Mouse (Mus musculus) embryonic facial prominence, embryonic 14.5 days (tissue): ENCODE data around the gene Golga3. TPM values are rescaled to one million over a fixed set of nuclear protein-coding genes. Genes with fewer than 3 reads are reported as not detected.
A peak's percentile ranks its signal among the peaks of the same experiment; 100 is the strongest.

Source experiments
- ATAC-seq: fragments of 200-750 bp; cut with Nextera tagmentation; 2 replicates; pipeline ENCODE4 v1.8.0; 2017; ENCODE audit warnings: low read depth, moderate number of reproducible peaks, moderate TSS enrichment
- DNase-seq: peaks from one replicate; pipeline ENCODE4 v3.0.0-alpha.2; 2015; ENCODE audit warnings: low spot score
- H3K27ac ChIP-seq: fragments of 300-500 bp; sonication (generic); replicated peaks from 2 replicates; pipeline ENCODE4 v1.5.1; 2014; ENCODE audit warnings: low read depth, mild to moderate bottlenecking, low read length, moderate library complexity
- H3K27me3 ChIP-seq: fragments of 300-500 bp; sonication (generic); replicated peaks from 2 replicates; pipeline ENCODE4 v1.6.1; 2014; ENCODE audit warnings: low read length; ENCODE audit not compliant: control insufficient read depth, insufficient read depth
- H3K36me3 ChIP-seq: fragments of 300-500 bp; sonication (generic); 2 replicates; pipeline ENCODE4 v1.6.1; 2014; ENCODE audit warnings: low read length, mixed read lengths; ENCODE audit not compliant: control insufficient read depth, insufficient read depth
- H3K4me1 ChIP-seq: fragments of 300-500 bp; sonication (generic); 2 replicates; pipeline ENCODE4 v1.6.1; 2014; ENCODE audit warnings: antibody characterized with exemption, low read length; ENCODE audit not compliant: control insufficient read depth, insufficient read depth
- H3K4me2 ChIP-seq: fragments of 300-500 bp; sonication (generic); 2 replicates; pipeline ENCODE4 v1.6.1; 2014; ENCODE audit warnings: low read depth, mild to moderate bottlenecking, low read length, moderate library complexity, mixed read lengths
- H3K4me3 ChIP-seq: fragments of 300-500 bp; sonication (generic); 2 replicates; pipeline ENCODE4 v1.5.1; 2014; ENCODE audit warnings: low read depth, mild to moderate bottlenecking, low read length
- H3K9ac ChIP-seq: fragments of 300-500 bp; sonication (generic); 2 replicates; pipeline ENCODE4 v1.6.1; 2014; ENCODE audit warnings: low read depth, mild to moderate bottlenecking, low read length, moderate library complexity, mixed read lengths
- H3K9me3 ChIP-seq: fragments of 300-500 bp; sonication (generic); 2 replicates; pipeline ENCODE4 v1.6.1; 2016; ENCODE audit warnings: low read length; ENCODE audit not compliant: control insufficient read depth
- WGBS: fragments of 180-500 bp; shearing (Covaris S2); extraction: QIAGEN DNeasy Blood & Tissue Kit; methylation state at CpG from one replicate; pipeline ENCODE4 v1.1.7; 2014; 5-methylcytosine and 5-hydroxymethylcytosine counted together
- polyA plus RNA-seq: library from polyadenylated mRNA; unstranded; fragments of >200 nt; fragmentation: Nextera tagmentation; extraction: Ambion mirVana; gene quantifications from 2 replicates; pipeline ENCODE4 v1.2.1, GENCODE M21; 2014

The Golga3 gene
- polyA plus RNA-seq, 1 experiment from 2014 or later, result 31.5 TPM

DNA sequence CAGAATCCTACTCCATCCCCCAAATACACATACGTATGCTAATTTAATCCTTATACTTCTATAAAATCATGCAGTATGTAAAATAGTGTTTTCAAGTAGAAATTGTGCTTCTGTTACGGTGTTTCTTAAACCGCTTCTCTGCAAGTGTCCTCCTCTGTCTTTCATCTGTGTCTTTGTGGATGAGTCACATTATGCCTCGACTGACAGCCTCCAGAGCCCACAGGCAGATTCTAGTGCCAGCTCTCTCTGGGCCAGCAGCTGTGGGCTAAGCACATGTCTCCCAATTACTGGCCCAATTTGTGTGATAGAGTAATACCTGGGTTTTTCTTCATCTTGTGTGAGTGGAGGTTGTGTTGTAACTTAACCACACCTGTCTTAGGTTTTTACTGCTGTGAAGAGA, 7.1 kb upstream of the Golga3 start:
- peaks cover 78% of the 10 kb centered on the region for H3K36me3 ChIP-seq
- no peak overlapping the region for H3K4me2 ChIP-seq
- no peak overlapping the region for H3K9ac ChIP-seq
- H3K4me3 ChIP-seq, result no peak overlapping the region
- 92% methylated on average over 4 of the region's 4 CpGs for WGBS
- DNase-seq (no peak), ATAC-seq (no peak)
- no peaks in the 10 kb centered on the region for H3K27me3 ChIP-seq
- no peak overlapping the region for H3K27ac ChIP-seq
- no peaks in the 10 kb centered on the region for H3K9me3 ChIP-seq
- no peaks in the 10 kb centered on the region for H3K4me1 ChIP-seq

DNA sequence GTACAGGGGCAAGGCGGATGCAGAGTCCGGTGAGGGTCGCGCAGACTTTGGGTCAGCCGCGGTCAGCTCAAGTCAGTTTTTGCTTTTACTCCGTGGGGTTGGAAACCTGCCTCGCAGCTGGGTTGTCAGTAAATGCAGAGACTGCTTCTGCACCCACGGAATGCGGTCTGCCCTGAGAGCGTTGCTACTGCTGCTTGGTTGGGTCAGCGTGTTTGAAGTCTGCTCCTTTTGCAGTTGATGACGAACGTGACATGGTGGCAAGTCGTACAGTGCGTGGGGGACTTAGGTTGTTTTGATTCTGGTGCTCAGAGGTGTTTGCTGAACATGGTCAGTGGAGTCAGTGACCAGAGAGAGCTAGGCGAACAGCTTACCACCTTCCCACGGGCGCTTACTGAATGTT, 520 bp downstream of the Golga3 start:
- Histone ChIP-seq H3K9ac (peak overlapping the region; percentile 91), H3K4me1 (peaks cover 7% of the 10 kb centered on the region), H3K36me3 (peaks cover 11% of the 10 kb centered on the region), H3K27me3 (no peaks in the 10 kb centered on the region), H3K9me3 (no peaks in the 10 kb centered on the region), H3K27ac (peak overlapping the region; percentile 81), H3K4me3 (peak overlapping the region; percentile 88), H3K4me2 (peak overlapping the region; percentile 73)
- DNase-seq (peak; percentile 9), ATAC-seq (0 out of 2 replicates have a peak, but pooled peaks have one; percentile 13)
- WGBS, result 2% methylated on average over 19 of the region's 19 CpGs

DNA sequence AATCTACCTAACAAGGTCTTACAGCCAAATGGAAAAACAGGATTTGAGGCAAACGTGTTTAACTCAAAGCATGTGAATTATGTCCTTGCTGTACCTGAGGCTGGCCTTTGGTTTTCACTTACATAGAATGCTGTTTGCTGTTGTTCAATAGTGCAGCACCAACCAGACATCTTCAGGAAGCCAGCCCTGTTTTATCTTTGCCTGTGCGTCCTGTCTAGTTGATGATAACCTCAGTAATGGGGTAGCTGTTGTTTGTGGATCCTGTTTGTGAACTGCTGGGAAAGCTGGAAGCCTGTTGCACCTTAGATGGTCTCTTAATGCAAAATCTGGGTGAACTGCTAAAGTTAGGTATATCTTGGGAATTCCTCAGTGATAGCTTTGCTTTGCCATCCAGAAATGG, 2.1 kb downstream of the Golga3 start:
- no peak for DNase-seq
- Histone ChIP-seq H3K27ac (no peak overlapping the region), H3K4me2 (no peak overlapping the region), H3K9me3 (no peaks in the 10 kb centered on the region), H3K36me3 (peaks cover 19% of the 10 kb centered on the region), H3K9ac (0 out of 2 replicates have a peak overlapping the region, but pooled peaks have one; percentile 11), H3K4me3 (no peak overlapping the region), H3K4me1 (peaks cover 7% of the 10 kb centered on the region), H3K27me3 (no peaks in the 10 kb centered on the region)
- ATAC-seq, result no peak
- 83% methylated on average over 2 of the region's 2 CpGs for WGBS

DNA sequence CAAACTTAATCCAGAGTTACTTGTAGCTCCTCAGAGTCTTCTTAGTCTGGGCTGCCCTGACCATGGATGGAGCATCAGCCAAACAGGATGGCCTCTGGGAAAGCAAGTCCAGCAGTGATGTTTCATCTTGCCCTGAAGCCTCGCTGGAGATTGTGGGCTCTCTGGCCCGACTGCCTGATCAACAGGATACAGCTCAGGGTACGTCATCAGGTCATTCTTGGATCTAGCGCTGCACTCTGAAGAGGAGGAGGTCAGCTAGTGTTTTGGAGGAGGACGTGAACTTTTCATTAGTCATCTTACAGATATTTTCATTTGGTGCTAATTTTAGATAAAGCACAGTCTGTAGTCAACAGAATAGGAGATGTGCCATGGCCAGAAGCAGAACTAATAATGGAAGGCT, 5.2 kb downstream of the Golga3 start:
- H3K4me2 ChIP-seq, result no peak overlapping the region
- H3K9ac ChIP-seq, result no peak overlapping the region
- no peak overlapping the region for H3K27ac ChIP-seq
- H3K4me3 ChIP-seq, result no peak overlapping the region
- DNase-seq (no peak), ATAC-seq (no peak)
- H3K4me1 ChIP-seq, result peaks cover 7% of the 10 kb centered on the region
- H3K27me3 ChIP-seq, result no peaks in the 10 kb centered on the region
- peaks cover 48% of the 10 kb centered on the region for H3K36me3 ChIP-seq
- 94% methylated on average over 5 of the region's 5 CpGs for WGBS
- no peaks in the 10 kb centered on the region for H3K9me3 ChIP-seq

DNA sequence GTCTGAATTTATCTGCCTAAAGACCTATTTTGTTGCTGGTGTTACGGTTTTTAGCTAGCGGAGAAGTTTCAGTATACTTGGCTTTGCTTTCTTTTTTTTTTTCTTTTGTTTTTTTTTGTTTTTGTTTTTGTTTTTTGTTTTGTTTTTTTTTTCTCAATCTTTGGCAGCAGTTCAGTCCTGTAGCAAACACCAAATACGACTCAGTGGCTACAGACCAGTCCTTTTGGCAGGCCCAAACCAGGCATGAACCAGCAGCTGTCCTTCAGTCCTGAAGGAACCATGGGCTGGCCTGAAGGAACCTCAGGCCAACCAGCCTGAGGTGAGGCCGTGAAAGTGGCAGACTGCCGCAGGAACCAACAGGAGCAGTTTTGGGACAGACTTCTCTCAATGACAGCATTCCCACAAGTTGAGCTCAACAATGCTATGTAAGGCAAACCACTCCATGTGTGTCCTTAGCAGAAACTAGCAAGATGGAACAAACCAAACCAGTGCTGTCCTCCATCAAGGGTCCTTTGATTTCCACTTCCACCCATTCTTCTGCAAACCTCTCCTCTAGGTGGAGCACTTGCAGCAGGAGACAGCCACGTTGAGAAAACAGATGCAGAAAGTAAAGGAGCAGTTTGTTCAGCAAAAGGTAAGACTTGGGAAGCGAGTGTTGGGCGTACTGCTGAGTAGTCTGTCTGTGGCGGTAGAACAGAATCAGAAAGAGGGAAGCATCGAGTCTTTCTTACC, 26.8 kb downstream of the Golga3 start:
- Histone ChIP-seq H3K36me3 (peaks cover 86% of the 10 kb centered on the region), H3K9ac (no peak overlapping the region), H3K27ac (no peak overlapping the region), H3K4me3 (no peak overlapping the region), H3K9me3 (no peaks in the 10 kb centered on the region), H3K4me1 (no peaks in the 10 kb centered on the region), H3K4me2 (no peak overlapping the region), H3K27me3 (no peaks in the 10 kb centered on the region)
- ATAC-seq (no peak), DNase-seq (no peak)
- 86% methylated on average over 10 of the region's 10 CpGs for WGBS

DNA sequence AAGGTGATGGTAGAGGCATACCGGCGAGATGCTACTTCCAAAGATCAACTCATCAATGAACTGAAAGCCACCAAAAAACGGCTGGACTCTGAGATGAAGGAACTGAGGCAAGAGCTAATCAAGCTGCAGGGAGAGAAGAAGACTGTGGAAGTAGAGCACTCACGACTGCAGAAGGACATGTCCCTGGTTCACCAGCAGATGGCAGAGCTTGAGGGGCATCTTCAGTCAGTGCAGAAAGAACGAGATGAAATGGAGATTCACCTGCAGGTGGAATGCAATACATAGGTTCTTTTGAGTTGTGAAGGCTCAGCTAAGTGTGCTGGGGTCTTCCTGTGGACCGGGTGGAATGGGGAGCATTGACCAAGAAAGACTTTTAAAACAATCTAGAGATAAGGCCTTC, 28.3 kb downstream of the Golga3 start:
- H3K4me3 ChIP-seq, result no peak overlapping the region
- no peaks in the 10 kb centered on the region for H3K4me1 ChIP-seq
- 85% methylated on average over 6 of the region's 6 CpGs for WGBS
- ATAC-seq, result no peak
- H3K9me3 ChIP-seq, result no peaks in the 10 kb centered on the region
- no peak overlapping the region for H3K27ac ChIP-seq
- H3K4me2 ChIP-seq, result no peak overlapping the region
- peaks cover 96% of the 10 kb centered on the region for H3K36me3 ChIP-seq
- H3K27me3 ChIP-seq, result no peaks in the 10 kb centered on the region
- H3K9ac ChIP-seq, result no peak overlapping the region
- DNase-seq, result no peak

DNA sequence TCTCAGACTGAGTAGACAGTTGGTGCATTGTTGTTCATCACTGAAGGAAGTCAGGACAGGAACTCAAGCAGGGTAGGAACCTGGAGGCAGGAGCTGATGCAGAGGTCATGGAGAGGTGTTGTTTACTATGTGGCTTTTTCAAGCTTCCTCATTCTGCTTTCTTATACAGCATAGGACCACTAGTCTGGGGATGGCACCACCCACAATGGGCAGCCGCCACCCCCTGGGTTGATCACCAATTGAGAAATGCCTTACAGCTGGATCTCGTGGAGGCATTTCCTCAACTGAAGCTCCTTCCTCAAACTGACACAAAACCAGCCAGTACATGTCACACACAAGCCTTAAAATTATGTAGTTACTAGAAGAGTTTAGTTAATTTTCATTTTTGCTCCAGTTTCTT, 34.8 kb downstream of the Golga3 start:
- 75% methylated on average over 2 of the region's 2 CpGs for WGBS
- ATAC-seq (no peak), DNase-seq (no peak)
- H3K9me3 ChIP-seq, result no peaks in the 10 kb centered on the region
- no peak overlapping the region for H3K4me2 ChIP-seq
- H3K27me3 ChIP-seq, result no peaks in the 10 kb centered on the region
- H3K9ac ChIP-seq, result no peak overlapping the region
- H3K4me1 ChIP-seq, result no peaks in the 10 kb centered on the region
- peaks cover 96% of the 10 kb centered on the region for H3K36me3 ChIP-seq
- no peak overlapping the region for H3K4me3 ChIP-seq
- H3K27ac ChIP-seq, result no peak overlapping the region

DNA sequence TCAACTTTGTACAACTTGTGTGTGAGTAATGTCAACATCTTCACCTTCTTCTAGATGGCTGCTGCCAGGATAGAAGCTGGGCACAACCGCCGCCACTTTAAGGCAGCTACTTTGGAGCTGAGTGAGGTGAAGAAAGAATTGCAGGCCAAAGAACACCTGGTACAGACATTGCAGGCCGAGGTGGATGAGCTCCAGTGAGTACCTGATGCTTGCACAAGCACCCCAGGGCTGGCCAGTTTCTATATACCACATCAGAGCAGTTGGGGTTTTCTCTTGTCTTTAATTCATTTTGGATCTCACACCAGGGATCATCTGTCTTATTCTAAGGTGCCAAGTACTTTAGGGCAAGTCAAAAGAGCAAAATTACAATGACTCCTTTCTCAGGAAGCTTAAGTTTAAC, 40.3 kb downstream of the Golga3 start:
- no peaks in the 10 kb centered on the region for H3K4me1 ChIP-seq
- no peak overlapping the region for H3K27ac ChIP-seq
- DNase-seq (no peak), ATAC-seq (no peak)
- WGBS, result 96% methylated on average over 3 of the region's 3 CpGs
- H3K9me3 ChIP-seq, result no peaks in the 10 kb centered on the region
- no peak overlapping the region for H3K9ac ChIP-seq
- H3K36me3 ChIP-seq, result peaks cover 97% of the 10 kb centered on the region
- H3K4me3 ChIP-seq, result no peak overlapping the region
- H3K4me2 ChIP-seq, result no peak overlapping the region
- H3K27me3 ChIP-seq, result no peaks in the 10 kb centered on the region

DNA sequence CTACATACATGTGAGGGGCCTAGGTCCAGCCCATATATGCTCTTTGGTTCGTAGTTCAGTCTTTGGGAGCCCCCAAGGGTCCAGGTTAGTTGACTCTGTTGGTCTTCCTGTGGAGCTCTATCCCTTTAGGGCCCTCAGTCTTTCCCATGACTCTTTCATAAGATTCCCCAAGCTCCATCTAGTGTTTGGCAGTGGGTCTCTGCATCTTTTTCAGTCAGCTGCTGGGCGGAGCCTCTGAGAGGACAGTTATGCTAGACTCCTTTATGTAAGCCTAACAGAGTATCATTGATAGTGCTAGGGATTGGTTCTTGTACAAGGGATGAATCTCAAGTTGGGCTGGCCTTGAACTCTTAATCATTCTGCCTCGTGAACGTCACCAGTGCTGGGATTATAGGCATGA, 43.8 kb downstream of the Golga3 start:
- no peaks in the 10 kb centered on the region for H3K27me3 ChIP-seq
- no peak for ATAC-seq
- H3K4me3 ChIP-seq, result no peak overlapping the region
- H3K9me3 ChIP-seq, result no peaks in the 10 kb centered on the region
- H3K4me2 ChIP-seq, result no peak overlapping the region
- no peaks in the 10 kb centered on the region for H3K4me1 ChIP-seq
- no peak overlapping the region for H3K27ac ChIP-seq
- DNase-seq, result no peak
- H3K36me3 ChIP-seq, result peaks cover 87% of the 10 kb centered on the region
- H3K9ac ChIP-seq, result no peak overlapping the region
- 94% methylated on average over 4 of the region's 4 CpGs for WGBS
